Mouse (Mus musculus) MEL (cell line): ENCODE measurements at regions not wholly inside any gene's neighbourhood (a gene's known extent, or its start where the extent isn't known, plus 50 kb on each side); places are given as distances from the start of the nearest gene placed in this dataset.

Experiments used
- BHLHE40 ChIP-seq: IDR thresholded peaks from 2 replicates; pipeline ENCODE4 v1.6.1; 2012; ENCODE audit warnings: low read depth, mild to moderate bottlenecking, inconsistent platforms, low read length, improper control_type of control experiment, borderline replicate concordance
- CTCF ChIP-seq, 3 experiments: IDR thresholded peaks in 2 of 3; conservative IDR thresholded peaks in 1 of 3; 2 replicates each; pipeline ENCODE4 v1.5.1; 2011 to 2012; ENCODE audit warnings: low read length in 3 of 3, low read depth in 2 of 3, mild to moderate bottlenecking in 2 of 3, improper control_type of control experiment in 1 of 3, inconsistent platforms in 1 of 3, mixed read lengths in 1 of 3, moderate library complexity in 1 of 3; ENCODE audit not compliant: control insufficient read depth in 1 of 3, insufficient read depth in 1 of 3, poor library complexity in 1 of 3, severe bottlenecking in 1 of 3
- ELF1 ChIP-seq: IDR thresholded peaks from 2 replicates; pipeline ENCODE4 v1.6.1; 2014; ENCODE audit warnings: low read depth, mild to moderate bottlenecking, inconsistent platforms, low read length, improper control_type of control experiment, moderate library complexity
- EP300 ChIP-seq, 2 experiments: IDR thresholded peaks; 2 replicates each; pipeline ENCODE4 v1.6.1; 2011; ENCODE audit warnings: improper control_type of control experiment in 2 of 2, low read length in 2 of 2, low read depth in 1 of 2, mild to moderate bottlenecking in 1 of 2
- GATA1 ChIP-seq: IDR thresholded peaks from 2 replicates; pipeline ENCODE4 v1.6.1; 2011; ENCODE audit warnings: low read depth, low read length, improper control_type of control experiment
- KAT2A ChIP-seq: conservative IDR thresholded peaks from 2 replicates; pipeline ENCODE4 v1.6.1; 2012; ENCODE audit warnings: low read depth, low read length, improper control_type of control experiment, inconsistent platforms
- MAX ChIP-seq: IDR thresholded peaks from 2 replicates; pipeline ENCODE4 v1.6.1; 2011; ENCODE audit warnings: low read length, improper control_type of control experiment
- MYC ChIP-seq: IDR thresholded peaks from 2 replicates; pipeline ENCODE4 v1.6.1; 2011; ENCODE audit warnings: low read depth, mild to moderate bottlenecking, low read length, improper control_type of control experiment, moderate library complexity
- POLR2A ChIP-seq, 2 experiments: IDR thresholded peaks; 2 replicates each; pipeline ENCODE4 v1.6.1; 2011 to 2012; ENCODE audit warnings: low read length in 2 of 2, mild to moderate bottlenecking in 2 of 2, control low read depth in 1 of 2, improper control_type of control experiment in 1 of 2, low read depth in 1 of 2, moderate library complexity in 1 of 2; ENCODE audit not compliant: control insufficient read depth in 1 of 2, insufficient read depth in 1 of 2, poor library complexity in 1 of 2
- POLR2AphosphoS5 ChIP-seq: IDR thresholded peaks from 2 replicates; pipeline ENCODE4 v1.6.1; 2012; ENCODE audit warnings: low read depth, borderline replicate concordance, mild to moderate bottlenecking, inconsistent platforms, low read length, moderate library complexity, mixed read lengths
- ZKSCAN1 ChIP-seq: IDR thresholded peaks from 2 replicates; pipeline ENCODE4 v1.6.1; 2012; ENCODE audit warnings: low read depth, mild to moderate bottlenecking, inconsistent platforms, low read length, improper control_type of control experiment, moderate library complexity
- ZMIZ1 ChIP-seq: IDR thresholded peaks from 2 replicates; pipeline ENCODE4 v1.6.1; 2012; ENCODE audit warnings: low read depth, mild to moderate bottlenecking, inconsistent platforms, low read length, improper control_type of control experiment, moderate library complexity
- ZNF384 ChIP-seq: IDR thresholded peaks from 2 replicates; pipeline ENCODE4 v1.6.1; 2012; ENCODE audit warnings: low read depth, mild to moderate bottlenecking, inconsistent platforms, low read length, improper control_type of control experiment

- TF ChIP-seq CTCF (IDR thresholded peaks at IDR 0.05 in 2 of 3, conservative IDR thresholded peaks at IDR 0.05 in 1 of 3; ENCODE audit: control insufficient read depth in 1 of 3, insufficient read depth in 1 of 3, low read depth in 2 of 3, low read length in 3 of 3, poor library complexity in 1 of 3, severe bottlenecking in 1 of 3) (no peak), ZKSCAN1 (no peak), MYC (no peak), ELF1 (no peak), ZMIZ1 (no peak), MAX (no peak), POLR2A (IDR thresholded peaks at IDR 0.05; ENCODE audit: control insufficient read depth in 1 of 2, insufficient read depth in 1 of 2, low read depth in 1 of 2, low read length in 2 of 2, poor library complexity in 1 of 2) (no peak), KAT2A (no peak), EP300 (IDR thresholded peaks at IDR 0.05; ENCODE audit: low read depth in 1 of 2, low read length in 2 of 2) (no peak), GATA1 (no peak), POLR2AphosphoS5 (no peak), ZNF384 (no peak), BHLHE40 (no peak)
Measured at GRCm38 (mm10) chr5:134848981-134849380, 57.6 kb downstream of the Tmem270 start.
